Mouse (Mus musculus) ES-Bruce4 (cell line): ENCODE measurements around the gene Nfib.

Experiments used
- EP300 ChIP-seq: IDR thresholded peaks from 2 replicates; pipeline ENCODE4 v1.6.1; 2011; ENCODE audit warnings: low read depth, low read length; ENCODE audit not compliant: insufficient read depth
- POLR2A ChIP-seq: IDR thresholded peaks from one replicate; pipeline ENCODE4 v1.8.1; 2011; ENCODE audit warnings: low read length; ENCODE audit not compliant: insufficient read depth

GRCm38 (mm10) chr4:82531977-82532376 lies 173.6 kb downstream of the Nfib start:
- TF ChIP-seq POLR2A (no peak), EP300 (no peak)
